Mouse (Mus musculus): ENCODE measurements around the gene Ammecr1.

- TF ChIP-seq NANOG (IDR thresholded peaks at IDR 0.05; ENCODE audit: borderline replicate concordance, low read length), result no peak
- no peak for TF ChIP-seq POU5F1 (IDR thresholded peaks at IDR 0.05; ENCODE audit: borderline replicate concordance, low read length)
Observed at GRCm38 (mm10) chrX:143011865-143012264, 45.3 kb upstream of the Ammecr1 start.

Measured in E14TG2a.4 (cell line).